Mouse (Mus musculus) activated CD4-positive, CD25-positive, alpha-beta regulatory T cell, adult 9 weeks (primary cell): Measurements from ENCODE around the gene Gm21762. TPM values are rescaled to one million over a fixed set of nuclear protein-coding genes. Genes with fewer than 3 reads are reported as not detected.

ENCODE experiments used
- polyA plus RNA-seq: library from polyadenylated mRNA; unstranded; fragments of 100-300 nt; shearing (Covaris generic); gene quantifications from one replicate; pipeline ENCODE4 v1.2.1, GENCODE M21; 2017

Gm21762 gene
- not detected for polyA plus RNA-seq

GRCm38 (mm10) chr13:120215847-120216246 lies at the start of gene Gm21762:
TSS of gene Gm21762 (minus strand) at chr13:120215947.

GRCm38 (mm10) chr13:120262870-120263269 lies 47.1 kb upstream of the Gm21762 start, which contains the start of gene AF067061:
TSS of gene AF067061 (plus strand) at chr13:120263114.

GRCm38 (mm10) chr13:120238811-120239210 lies 23.1 kb upstream of the Gm21762 start, which contains the start of gene Gm21731:
TSS of gene Gm21731 (plus strand) at chr13:120239111.

GRCm38 (mm10) chr13:120172133-120172532 lies 43.6 kb downstream of the Gm21762 start, which contains the start of gene Gm21818:
TSS of gene Gm21818 (plus strand) at chr13:120172433.

Other genes with a start within 250 kb of the Gm21762 start
- not detected for gene Gm36079, start 188.9 kb downstream of the Gm21762 start, polyA plus RNA-seq
- gene Gm21188, start 163.8 kb downstream of the Gm21762 start, polyA plus RNA-seq: 0.11 TPM
- not detected for gene Gm20767, start 75.7 kb downstream of the Gm21762 start, polyA plus RNA-seq
- not detected for gene Gm21818, start 43.5 kb downstream of the Gm21762 start, polyA plus RNA-seq
- gene Gm21731, start 23.2 kb upstream of the Gm21762 start, polyA plus RNA-seq: not detected
- not detected for gene AF067061, start 47.2 kb upstream of the Gm21762 start, polyA plus RNA-seq
- gene BC147527, start 84.4 kb upstream of the Gm21762 start, polyA plus RNA-seq: 101 TPM
- not detected for gene Tcstv3, start 100.9 kb upstream of the Gm21762 start, polyA plus RNA-seq